Mouse (Mus musculus) limb, embryonic 11.5 days (tissue): ENCODE measurements around the gene Pard6b. TPM values are rescaled to one million over a fixed set of nuclear protein-coding genes. Genes with fewer than 3 reads are reported as not detected.

Experiments used
- ATAC-seq: fragments of 200-750 bp; cut with Nextera tagmentation; 2 replicates; pipeline ENCODE4 v1.8.0; 2017; ENCODE audit warnings: low read depth; ENCODE audit not compliant: insufficient number of reproducible peaks, low FRiP score, low TSS enrichment
- DNase-seq: peaks from one replicate; pipeline ENCODE4 v3.0.0-alpha.2; 2015; ENCODE audit warnings: low spot score
- H3K27ac ChIP-seq: fragments of 300-500 bp; sonication (generic); replicated peaks from 2 replicates; pipeline ENCODE4 v1.5.1; 2014; ENCODE audit warnings: low read depth, mild to moderate bottlenecking, low read length
- H3K27me3 ChIP-seq: fragments of 300-500 bp; sonication (generic); 2 replicates; pipeline ENCODE4 v1.6.1; 2014; ENCODE audit warnings: mild to moderate bottlenecking, low read length, mixed read lengths; ENCODE audit not compliant: control insufficient read depth, insufficient read depth
- H3K36me3 ChIP-seq: fragments of 300-500 bp; sonication (generic); 2 replicates; pipeline ENCODE4 v1.6.1; 2014; ENCODE audit warnings: mild to moderate bottlenecking, low read length, moderate library complexity, mixed read lengths; ENCODE audit not compliant: control insufficient read depth, insufficient read depth
- H3K4me1 ChIP-seq: fragments of 300-500 bp; sonication (generic); 2 replicates; pipeline ENCODE4 v1.6.1; 2014; ENCODE audit warnings: low read length, mixed read lengths; ENCODE audit not compliant: control insufficient read depth, insufficient read depth
- H3K4me2 ChIP-seq: fragments of 300-500 bp; sonication (generic); 2 replicates; pipeline ENCODE4 v1.6.1; 2014; ENCODE audit warnings: low read depth, mild to moderate bottlenecking, moderate library complexity; ENCODE audit not compliant: severe bottlenecking
- H3K4me3 ChIP-seq: fragments of 300-500 bp; sonication (generic); 2 replicates; pipeline ENCODE4 v1.5.1; 2014; ENCODE audit warnings: low read depth, low read length
- H3K9ac ChIP-seq: fragments of 300-500 bp; sonication (generic); 2 replicates; pipeline ENCODE4 v1.6.1; 2014; ENCODE audit warnings: mild to moderate bottlenecking, low read length
- H3K9me3 ChIP-seq: fragments of 300-500 bp; sonication (generic); 2 replicates; pipeline ENCODE4 v1.6.1; 2016; ENCODE audit warnings: low read length; ENCODE audit not compliant: control insufficient read depth
- WGBS: fragments of 180-500 bp; shearing (Covaris S2); extraction: QIAGEN DNeasy Blood & Tissue Kit; methylation state at CpG from one replicate; pipeline ENCODE4 v1.1.7; 2014; 5-methylcytosine and 5-hydroxymethylcytosine counted together
- polyA plus RNA-seq: library from polyadenylated mRNA; unstranded; fragments of >200 nt; fragmentation: Nextera tagmentation; extraction: Ambion mirVana; gene quantifications from 2 replicates; pipeline ENCODE4 v1.2.1, GENCODE M21; 2014

The Pard6b gene
- polyA plus RNA-seq, 1 experiment from 2014 or later = 5.7 TPM

DNA sequence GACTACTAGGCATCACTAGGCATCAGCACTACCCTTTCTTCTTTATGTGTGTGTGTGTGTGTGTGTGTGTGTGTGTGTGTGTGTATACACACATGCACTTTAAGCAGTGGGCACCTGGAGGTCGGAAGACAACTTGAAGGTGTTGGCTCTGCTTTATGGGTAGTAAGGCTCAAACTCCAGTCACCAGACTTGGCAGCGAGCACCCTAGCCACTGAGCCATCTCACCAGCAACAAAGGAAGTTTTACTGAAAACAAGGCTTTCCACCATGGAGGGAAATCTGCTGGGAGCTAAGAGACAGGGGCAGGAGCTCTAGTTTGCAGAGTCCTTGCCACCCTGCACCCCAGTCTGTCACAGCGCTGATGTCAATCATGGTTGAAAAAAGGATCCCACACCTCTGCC lies 15.7 kb downstream of the Pard6b start:
- Histone ChIP-seq H3K9ac (no peak overlapping the region), H3K4me1 (peaks cover 8% of the 10 kb centered on the region; the same call in 1 of the 2 replicates), H3K27ac (no peak overlapping the region), H3K4me2 (no peak overlapping the region), H3K9me3 (no peaks in the 10 kb centered on the region; the same call in 1 of the 2 replicates), H3K4me3 (no peak overlapping the region), H3K36me3 (peaks cover 2% of the 10 kb centered on the region; the same call in 1 of the 2 replicates), H3K27me3 (no peaks in the 10 kb centered on the region)
- ATAC-seq = no peak
- no peak for DNase-seq
- WGBS = 72% methylated on average over 3 of the region's 3 CpGs

DNA sequence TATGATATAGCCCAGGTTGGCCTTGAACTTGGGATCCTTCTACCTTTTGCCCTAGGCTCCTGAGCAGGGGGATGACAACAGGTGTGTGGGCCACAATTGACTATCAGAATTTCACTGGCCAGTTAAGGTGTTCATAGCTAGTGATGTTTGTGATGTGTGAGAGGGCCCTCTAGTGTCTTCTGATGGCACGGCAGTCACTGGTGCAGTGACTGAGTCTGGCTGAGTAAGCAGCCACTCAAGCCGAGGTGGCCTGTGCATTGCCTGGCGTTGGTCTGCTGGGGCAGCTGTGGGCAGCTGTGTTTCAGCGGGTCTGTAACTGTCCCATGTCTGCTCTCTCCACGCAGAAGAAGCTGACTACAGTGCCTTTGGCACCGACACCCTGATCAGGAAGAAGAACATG lies 17.2 kb downstream of the Pard6b start:
- 43% methylated on average over 6 of the region's 6 CpGs for WGBS
- no peak for ATAC-seq

DNA sequence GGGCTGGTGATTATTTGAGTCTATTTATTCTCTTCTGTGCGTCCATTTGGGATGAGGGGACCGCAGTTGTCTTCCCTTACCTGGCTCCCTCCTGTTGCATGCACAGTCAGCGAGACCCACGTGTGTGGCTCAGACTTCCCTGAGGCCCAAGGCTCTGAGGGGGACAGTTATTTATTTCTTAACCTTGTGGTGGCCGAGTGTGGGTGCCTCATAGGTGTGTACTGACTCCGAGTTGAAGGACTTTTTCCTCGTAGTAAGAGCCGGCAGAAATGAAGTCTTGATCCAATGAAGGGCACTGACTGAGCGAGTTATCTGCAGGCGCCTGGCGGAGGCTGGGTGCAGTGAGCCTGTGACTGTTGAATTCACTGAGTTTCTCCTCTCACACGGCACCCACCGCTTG lies 19.2 kb downstream of the Pard6b start:
- no peaks in the 10 kb centered on the region for H3K27me3 ChIP-seq
- no peaks in the 10 kb centered on the region; the same call in 1 of the 2 replicates for H3K9me3 ChIP-seq
- H3K9ac ChIP-seq = no peak overlapping the region
- H3K4me3 ChIP-seq = no peak overlapping the region
- no peak overlapping the region for H3K4me2 ChIP-seq
- no peaks in the 10 kb centered on the region for H3K36me3 ChIP-seq
- no peak overlapping the region for H3K27ac ChIP-seq
- DNase-seq (no peak), ATAC-seq (no peak)
- 83% methylated on average over 13 of the region's 13 CpGs for WGBS
- peaks cover 4% of the 10 kb centered on the region; the same call in 1 of the 2 replicates for H3K4me1 ChIP-seq

More for the DNA sequence above, 17.2 kb downstream of the Pard6b start:
- Histone ChIP-seq H3K27me3 (no peaks in the 10 kb centered on the region), H3K4me1 (peaks cover 8% of the 10 kb centered on the region; the same call in 1 of the 2 replicates), H3K27ac (no peak overlapping the region), H3K4me2 (no peak overlapping the region), H3K9me3 (no peaks in the 10 kb centered on the region; the same call in 1 of the 2 replicates), H3K9ac (no peak overlapping the region), H3K4me3 (no peak overlapping the region), H3K36me3 (peaks cover 2% of the 10 kb centered on the region; the same call in 1 of the 2 replicates)
- DNase-seq = peak; percentile 72

DNA sequence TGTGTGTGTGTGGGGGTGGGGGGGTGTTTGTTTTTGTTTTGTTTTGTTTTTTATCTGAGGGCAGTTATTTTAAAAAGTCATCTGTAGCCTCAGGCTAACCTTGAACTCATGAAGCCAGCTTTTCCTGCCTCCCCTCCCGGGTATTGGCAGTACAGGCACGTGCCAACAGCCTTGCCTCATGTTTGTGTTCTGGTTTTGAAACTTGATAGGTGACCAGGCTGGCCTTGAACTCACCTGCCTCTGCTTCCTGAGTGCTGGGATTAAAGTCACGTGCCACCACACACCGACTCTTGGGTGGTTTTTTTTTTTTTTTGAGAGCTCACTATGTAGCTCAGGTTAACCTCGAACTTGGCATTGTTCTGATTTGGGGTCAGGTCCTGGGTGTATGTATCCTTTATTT lies 21.0 kb downstream of the Pard6b start:
- Histone ChIP-seq H3K9ac (no peak overlapping the region), H3K4me1 (no peaks in the 10 kb centered on the region; the same call in 1 of the 2 replicates), H3K4me3 (no peak overlapping the region), H3K36me3 (no peaks in the 10 kb centered on the region), H3K27ac (no peak overlapping the region), H3K4me2 (no peak overlapping the region), H3K27me3 (no peaks in the 10 kb centered on the region), H3K9me3 (no peaks in the 10 kb centered on the region)
- 88% methylated on average over 5 of the region's 5 CpGs for WGBS
- no peak for DNase-seq
- no peak for ATAC-seq

DNA sequence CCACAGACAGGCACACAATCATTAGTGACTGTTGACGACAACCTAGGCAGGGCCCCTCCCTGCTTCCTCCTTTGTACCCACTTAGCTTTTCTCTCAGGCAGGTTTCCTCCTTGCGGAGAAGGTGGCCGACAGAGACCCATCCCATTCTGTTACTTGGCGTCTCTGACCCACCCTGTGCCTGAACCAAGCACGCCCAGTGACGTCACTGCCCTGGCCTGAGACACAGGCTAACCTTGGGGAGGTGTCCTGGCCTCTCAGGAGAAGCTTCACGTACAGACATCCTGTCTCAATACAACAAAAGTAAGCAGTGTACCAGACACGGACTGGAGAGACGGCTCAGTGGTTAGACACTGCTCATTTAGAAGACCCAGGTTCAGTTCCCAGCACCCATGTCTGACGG lies 22.5 kb downstream of the Pard6b start:
- 89% methylated on average over 10 of the region's 10 CpGs for WGBS
- ATAC-seq = no peak

DNA sequence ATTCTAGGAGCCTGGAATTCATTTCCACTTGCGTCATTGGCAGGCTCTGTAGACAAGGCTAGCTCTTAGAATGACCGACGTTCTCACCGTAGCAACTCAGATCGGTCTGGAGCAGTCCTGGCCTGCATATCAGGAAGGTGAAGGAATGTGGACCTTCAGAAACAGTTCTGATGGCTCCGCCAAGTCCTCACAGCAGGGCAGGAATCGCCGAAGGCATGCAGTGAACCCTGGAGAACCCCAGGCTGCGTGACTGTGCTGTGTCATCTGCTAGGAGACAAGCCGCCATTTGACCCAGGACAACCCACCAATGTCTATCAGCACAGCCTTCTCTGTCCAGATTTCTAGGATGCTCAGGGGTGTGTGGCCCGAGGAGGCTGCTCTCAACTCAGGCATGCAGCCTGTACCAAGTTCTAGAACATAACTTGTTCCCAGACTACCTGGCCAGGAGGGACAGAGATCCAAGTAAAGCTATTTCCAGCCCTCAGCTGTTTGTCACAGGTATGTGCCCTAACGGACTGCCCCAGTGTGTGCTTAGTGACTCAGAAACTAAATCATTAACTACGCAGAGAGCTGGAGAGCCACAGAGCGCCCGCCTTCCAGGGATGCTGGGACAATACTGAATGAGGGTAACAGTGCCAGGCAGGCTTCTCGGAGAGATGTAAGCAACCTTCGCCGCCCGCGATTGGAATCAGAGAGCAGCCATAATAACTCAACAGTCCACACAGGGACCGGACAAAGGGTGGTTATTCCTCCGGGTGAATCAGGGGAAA lies 23.8 kb downstream of the Pard6b start:
- no peak for ATAC-seq
- Histone ChIP-seq H3K27me3 (no peaks in the 10 kb centered on the region), H3K36me3 (no peaks in the 10 kb centered on the region), H3K4me2 (no peak overlapping the region), H3K9me3 (no peaks in the 10 kb centered on the region), H3K9ac (no peak overlapping the region), H3K4me3 (no peak overlapping the region), H3K27ac (no peak overlapping the region), H3K4me1 (no peaks in the 10 kb centered on the region)
- WGBS = 89% methylated on average over 22 of the region's 22 CpGs
- DNase-seq = no peak

More for the DNA sequence above, 22.5 kb downstream of the Pard6b start:
- Histone ChIP-seq H3K4me3 (no peak overlapping the region), H3K27ac (no peak overlapping the region), H3K36me3 (no peaks in the 10 kb centered on the region), H3K4me2 (no peak overlapping the region), H3K27me3 (no peaks in the 10 kb centered on the region), H3K9ac (no peak overlapping the region), H3K9me3 (no peaks in the 10 kb centered on the region), H3K4me1 (no peaks in the 10 kb centered on the region)
- no peak for DNase-seq

DNA sequence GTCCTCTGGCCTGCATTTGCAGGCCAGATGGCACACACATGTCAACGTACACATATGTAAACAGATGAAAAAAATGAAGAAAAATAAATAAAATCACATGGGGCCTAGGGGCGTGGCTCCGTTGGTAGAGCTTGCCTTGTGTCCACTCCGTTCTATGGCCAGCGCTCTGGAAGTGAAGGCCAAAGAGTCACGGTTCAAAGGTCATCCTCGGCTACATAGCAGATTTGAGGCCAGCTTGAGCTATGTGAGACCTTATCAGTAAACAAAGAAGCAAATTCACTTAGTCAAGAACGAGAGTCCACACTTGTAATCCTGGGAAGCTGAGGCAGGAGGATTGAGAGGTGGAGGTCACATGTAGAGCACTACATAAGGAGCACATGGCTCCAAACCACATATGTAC lies 24.5 kb downstream of the Pard6b start:
- WGBS = 83% methylated on average over 8 of the region's 8 CpGs
- no peaks in the 10 kb centered on the region for H3K9me3 ChIP-seq
- ATAC-seq = no peak

DNA sequence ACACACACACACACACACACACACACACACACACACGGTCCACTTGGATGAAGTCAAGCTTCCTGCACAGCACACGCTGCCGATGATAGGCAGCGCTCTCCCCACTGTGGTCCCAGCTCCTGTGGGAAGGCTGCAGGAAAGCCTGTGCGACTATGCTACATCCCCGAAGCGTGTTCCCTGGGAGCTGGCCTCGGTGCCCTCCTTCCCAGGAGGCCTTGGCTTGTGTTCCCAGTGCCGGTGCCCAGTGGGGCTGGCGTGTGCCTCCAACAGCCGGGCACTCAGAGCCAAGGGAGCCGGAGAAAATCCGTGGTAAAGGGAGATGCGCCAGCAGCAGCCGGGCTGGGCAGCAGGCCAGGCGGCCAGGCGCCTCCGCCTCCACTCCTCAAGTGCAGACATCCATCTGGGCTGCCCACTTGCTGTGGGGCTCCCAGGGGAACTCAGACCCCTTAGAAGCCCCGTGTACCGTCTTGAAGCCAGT lies 25.9 kb downstream of the Pard6b start:
- Histone ChIP-seq H3K9ac (no peak overlapping the region), H3K4me3 (no peak overlapping the region), H3K27ac (no peak overlapping the region), H3K27me3 (no peaks in the 10 kb centered on the region), H3K9me3 (no peaks in the 10 kb centered on the region), H3K36me3 (no peaks in the 10 kb centered on the region), H3K4me2 (no peak overlapping the region), H3K4me1 (no peaks in the 10 kb centered on the region)
- DNase-seq (no peak), ATAC-seq (no peak)
- 79% methylated on average over 20 of the region's 20 CpGs for WGBS

More for the DNA sequence above, 24.5 kb downstream of the Pard6b start:
- DNase-seq = no peak
- Histone ChIP-seq H3K9ac (no peak overlapping the region), H3K36me3 (no peaks in the 10 kb centered on the region), H3K27me3 (no peaks in the 10 kb centered on the region), H3K27ac (no peak overlapping the region), H3K4me1 (no peaks in the 10 kb centered on the region), H3K4me2 (no peak overlapping the region), H3K4me3 (no peak overlapping the region)
